Mouse (Mus musculus) midbrain, postnatal 0 days (tissue): ENCODE data around the gene Eif2b4. TPM values are rescaled to one million over a fixed set of nuclear protein-coding genes. Genes with fewer than 3 reads are reported as not detected.

Experiments
- ATAC-seq: fragments of 200-750 bp; cut with Nextera tagmentation; 2 replicates; pipeline ENCODE4 v1.8.0; 2017; ENCODE audit warnings: moderate number of reproducible peaks, mild to moderate bottlenecking, moderate TSS enrichment, moderate library complexity; ENCODE audit not compliant: low FRiP score
- DNase-seq: peaks from one replicate; pipeline ENCODE4 v3.0.0-alpha.2; 2015; ENCODE audit warnings: low spot score
- H3K27ac ChIP-seq: fragments of 300-500 bp; sonication (generic); 2 replicates; pipeline ENCODE4 v1.5.1; 2014; ENCODE audit warnings: low read depth, mild to moderate bottlenecking, low read length, mixed read lengths
- H3K27me3 ChIP-seq: fragments of 300-500 bp; sonication (generic); 2 replicates; pipeline ENCODE4 v1.6.1; 2014; ENCODE audit warnings: low read length, control low read depth, mixed read lengths; ENCODE audit not compliant: insufficient read depth
- H3K36me3 ChIP-seq: fragments of 300-500 bp; sonication (generic); 2 replicates; pipeline ENCODE4 v1.6.1; 2014; ENCODE audit warnings: low read length, control low read depth, mixed read lengths; ENCODE audit not compliant: insufficient read depth
- H3K4me1 ChIP-seq: fragments of 300-500 bp; sonication (generic); 2 replicates; pipeline ENCODE4 v1.6.1; 2014; ENCODE audit warnings: mild to moderate bottlenecking, control low read depth, antibody characterized with exemption, low read length, mixed read lengths; ENCODE audit not compliant: insufficient read depth
- H3K4me2 ChIP-seq: fragments of 300-500 bp; sonication (generic); 2 replicates; pipeline ENCODE4 v1.6.1; 2014; ENCODE audit warnings: low read depth, mild to moderate bottlenecking, low read length, mixed read lengths; ENCODE audit not compliant: poor library complexity, severe bottlenecking
- H3K4me3 ChIP-seq: fragments of 300-500 bp; sonication (generic); 2 replicates; pipeline ENCODE4 v1.5.1; 2014; ENCODE audit warnings: low read depth, mild to moderate bottlenecking, low read length, moderate library complexity
- H3K9ac ChIP-seq: fragments of 300-500 bp; sonication (generic); replicated peaks from 2 replicates; pipeline ENCODE4 v1.6.1; 2014; ENCODE audit warnings: mild to moderate bottlenecking, low read length, moderate library complexity, mixed read lengths; ENCODE audit not compliant: poor library complexity, severe bottlenecking
- H3K9me3 ChIP-seq: fragments of 300-500 bp; sonication (generic); 2 replicates; pipeline ENCODE4 v1.6.1; 2016; ENCODE audit warnings: low read length, control low read depth
- CTCF ChIP-seq: IDR thresholded peaks from 2 replicates; pipeline ENCODE4 v1.5.1; 2016; ENCODE audit warnings: antibody characterized with exemption, mild to moderate bottlenecking
- WGBS: fragments of 180-500 bp; shearing (Covaris S2); extraction: QIAGEN DNeasy Blood & Tissue Kit; methylation state at CpG from one replicate; pipeline ENCODE4 v1.1.7; 2014; 5-methylcytosine and 5-hydroxymethylcytosine counted together
- polyA plus RNA-seq: library from polyadenylated mRNA; unstranded; fragments of >200 nt; fragmentation: Nextera tagmentation; extraction: Ambion mirVana; gene quantifications from 2 replicates; pipeline ENCODE4 v1.2.1, GENCODE M21; 2015
- total RNA-seq: library from RNA; depleted of rRNA; stranded (reverse); fragments of >200 nt; gene quantifications from 2 replicates; pipeline ENCODE4 v1.2.3, GENCODE M21; 2014

The Eif2b4 gene
- total and polyA plus RNA-seq, 2 experiments from 2014 or later, result 34.0 to 84.3 TPM

DNA sequence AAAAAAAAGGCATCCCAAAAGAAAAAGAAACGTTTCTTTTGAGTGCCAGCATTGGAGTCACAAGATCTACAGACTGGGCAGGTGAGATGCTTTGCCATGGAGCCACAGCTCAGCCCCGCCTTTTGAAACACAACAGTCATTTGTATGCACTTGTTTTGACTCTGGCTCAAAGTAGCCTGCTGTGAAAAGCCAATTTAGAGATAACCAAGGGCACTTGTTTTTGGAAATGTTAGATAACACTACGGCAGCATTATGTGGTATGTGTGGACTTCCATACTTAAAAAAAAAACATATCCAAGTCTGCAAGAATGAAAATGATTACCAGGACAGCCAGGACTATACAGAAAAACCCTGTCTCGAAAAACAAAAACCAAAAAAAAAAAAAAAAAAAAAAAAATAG, 9.6 kb downstream of the Eif2b4 start:
- Histone ChIP-seq H3K4me1 (0 out of 2 replicates have a peak, but pooled peaks cover 4% of the 10 kb centered on the region), H3K4me3 (no peak overlapping the region), H3K4me2 (no peak overlapping the region), H3K9me3 (no peaks in the 10 kb centered on the region), H3K27me3 (no peaks in the 10 kb centered on the region), H3K9ac (no peak overlapping the region), H3K36me3 (peaks cover 18% of the 10 kb centered on the region), H3K27ac (no peak overlapping the region)
- DNase-seq (no peak), ATAC-seq (no peak)
- no peak for TF ChIP-seq CTCF
- WGBS, result 55% methylated on average over 4 of the region's 4 CpGs

DNA sequence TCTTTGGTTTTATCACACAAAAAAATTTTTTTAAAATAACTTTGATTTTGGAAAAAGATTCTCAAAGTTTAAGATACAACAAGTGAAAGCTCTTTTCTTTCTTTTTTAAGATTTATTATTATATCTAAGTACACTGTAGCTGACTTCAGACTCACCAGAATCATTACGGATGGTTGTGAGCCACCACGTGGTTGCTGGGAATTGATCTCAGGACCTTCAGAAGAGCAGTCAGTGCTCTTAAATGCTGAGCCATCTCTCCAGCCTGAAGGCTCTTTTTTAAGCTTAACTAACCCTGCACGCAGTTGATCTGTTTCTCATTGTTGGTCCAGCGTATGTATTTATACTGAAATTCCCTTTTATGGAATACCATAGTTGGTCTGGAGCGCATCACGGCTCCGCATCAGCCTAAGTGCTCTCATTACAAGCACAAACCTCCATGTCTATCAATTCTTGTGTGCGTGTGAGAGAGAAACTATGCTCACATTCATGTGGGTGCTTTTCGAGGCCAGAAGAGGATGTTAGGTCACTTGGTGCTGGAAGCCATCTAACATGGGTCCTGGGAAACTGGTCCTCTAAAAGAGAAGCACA, 12.0 kb downstream of the Eif2b4 start:
- H3K4me2 ChIP-seq, result no peak overlapping the region
- TF ChIP-seq CTCF, result no peak
- no peak for DNase-seq
- no peaks in the 10 kb centered on the region for H3K36me3 ChIP-seq
- 94% methylated on average over 9 of the region's 9 CpGs for WGBS
- no peak for ATAC-seq
- 0 out of 2 replicates have a peak, but pooled peaks cover 4% of the 10 kb centered on the region for H3K4me1 ChIP-seq
- H3K9me3 ChIP-seq, result no peaks in the 10 kb centered on the region
- no peak overlapping the region for H3K9ac ChIP-seq
- H3K27ac ChIP-seq, result no peak overlapping the region
- no peaks in the 10 kb centered on the region for H3K27me3 ChIP-seq
- H3K4me3 ChIP-seq, result no peak overlapping the region

GRCm38 (mm10) chr5:31179766-31180630, 13.2 kb downstream of the Eif2b4 start, which contains the start of the genes Gm29609 and Gtf3c2:
Gene Gm29609, minus strand, starts transcription at chr5:31179911.
Gene Gtf3c2, minus strand, starts transcription at chr5:31180144.
- WGBS, result under 1% methylated on average over 59 of the region's 59 CpGs
- peak within 1 kb of the TSS; percentile 86 for H3K9ac ChIP-seq
- DNase-seq, result peak; percentile 99

GRCm38 (mm10) chr5:31179301-31179765, 13.9 kb downstream of the Eif2b4 start:
- peaks cover 1% of the 10 kb centered on the region; the same call in 1 of the 2 replicates for H3K36me3 ChIP-seq
- ATAC-seq (peak; percentile 66), DNase-seq (peak; percentile 38)
- no peak; the same call in 1 of the 2 replicates for TF ChIP-seq CTCF
- peak overlapping the region; percentile 86 for H3K9ac ChIP-seq
- H3K4me2 ChIP-seq, result peak overlapping the region; percentile 87
- H3K9me3 ChIP-seq, result no peaks in the 10 kb centered on the region
- H3K4me1 ChIP-seq, result 0 out of 2 replicates have a peak, but pooled peaks cover 4% of the 10 kb centered on the region
- H3K4me3 ChIP-seq, result peak overlapping the region; percentile 86
- peak overlapping the region; percentile 97 for H3K27ac ChIP-seq
- WGBS, result under 1% methylated on average over 25 of the region's 25 CpGs
- H3K27me3 ChIP-seq, result no peaks in the 10 kb centered on the region

More at GRCm38 (mm10) chr5:31179766-31180630, 13.2 kb downstream of the Eif2b4 start, which contains the start of the genes Gm29609 and Gtf3c2:
- ATAC-seq, result peak; percentile 98
- H3K4me1 ChIP-seq, result 0 out of 2 replicates have a peak, but pooled peaks cover 4% of the 10 kb centered on the region
- H3K36me3 ChIP-seq, result no peaks in the 10 kb centered on the region
- TF ChIP-seq CTCF, result peak; percentile 46
- no peaks in the 10 kb centered on the region for H3K9me3 ChIP-seq
- H3K4me3 ChIP-seq, result peak within 1 kb of the TSS; percentile 86
- H3K4me2 ChIP-seq, result peak within 1 kb of the TSS; percentile 87
- H3K27me3 ChIP-seq, result no peaks in the 10 kb centered on the region
- H3K27ac ChIP-seq, result peak within 1 kb of the TSS; percentile 97

DNA sequence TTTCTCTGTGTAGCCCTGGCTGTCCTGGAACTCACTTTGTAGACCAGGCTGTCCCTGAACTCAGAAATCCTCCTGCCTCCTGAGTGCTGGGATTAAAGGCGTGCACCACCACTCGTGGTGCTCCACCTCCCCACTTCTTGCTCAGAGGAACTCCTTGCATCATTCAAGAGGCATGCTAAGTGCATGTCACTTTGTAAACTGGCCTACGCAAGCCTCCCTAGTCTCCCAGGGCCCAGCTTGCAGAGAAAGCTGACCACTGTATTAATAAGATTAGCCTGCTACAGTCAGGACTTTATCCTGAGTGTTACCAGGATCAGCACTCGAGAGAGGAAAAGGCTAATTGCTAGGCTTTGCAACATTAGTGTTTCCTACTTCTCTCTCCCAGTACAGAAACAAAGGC, 24.6 kb downstream of the Eif2b4 start:
- Histone ChIP-seq H3K4me2 (no peak overlapping the region), H3K9ac (no peak overlapping the region), H3K4me1 (no peaks in the 10 kb centered on the region), H3K27me3 (no peaks in the 10 kb centered on the region), H3K4me3 (no peak overlapping the region), H3K36me3 (peaks cover 66% of the 10 kb centered on the region), H3K9me3 (no peaks in the 10 kb centered on the region), H3K27ac (no peak overlapping the region)
- DNase-seq (no peak), ATAC-seq (no peak)
- no peak for TF ChIP-seq CTCF
- 88% methylated on average over 4 of the region's 4 CpGs for WGBS
